Mouse (Mus musculus) adrenal gland, postnatal 14 days (tissue): ENCODE measurements at regions not wholly inside any gene's neighbourhood (a gene's known extent, or its start where the extent isn't known, plus 50 kb on each side); places are given as distances from the start of the nearest gene placed in this dataset.

Experiments used
- DNase-seq: peaks from one replicate; pipeline ENCODE4 v3.0.0; 2021; ENCODE audit warnings: mixed read lengths

GRCm38 (mm10) chr2:101370991-101371736, 253.4 kb upstream of the Rag2 start:
- DNase-seq = no peak

- no peak for DNase-seq
Observed at GRCm38 (mm10) chr2:101371834-101372493, 252.6 kb upstream of the Rag2 start.

GRCm38 (mm10) chr2:101380595-101380994, 243.9 kb upstream of the Rag2 start:
- DNase-seq = no peak

- DNase-seq = no peak
Observed at GRCm38 (mm10) chr2:101415002-101415401, 209.5 kb upstream of the Rag2 start.

GRCm38 (mm10) chr2:101416702-101417101, 207.8 kb upstream of the Rag2 start:
- no peak for DNase-seq

DNA sequence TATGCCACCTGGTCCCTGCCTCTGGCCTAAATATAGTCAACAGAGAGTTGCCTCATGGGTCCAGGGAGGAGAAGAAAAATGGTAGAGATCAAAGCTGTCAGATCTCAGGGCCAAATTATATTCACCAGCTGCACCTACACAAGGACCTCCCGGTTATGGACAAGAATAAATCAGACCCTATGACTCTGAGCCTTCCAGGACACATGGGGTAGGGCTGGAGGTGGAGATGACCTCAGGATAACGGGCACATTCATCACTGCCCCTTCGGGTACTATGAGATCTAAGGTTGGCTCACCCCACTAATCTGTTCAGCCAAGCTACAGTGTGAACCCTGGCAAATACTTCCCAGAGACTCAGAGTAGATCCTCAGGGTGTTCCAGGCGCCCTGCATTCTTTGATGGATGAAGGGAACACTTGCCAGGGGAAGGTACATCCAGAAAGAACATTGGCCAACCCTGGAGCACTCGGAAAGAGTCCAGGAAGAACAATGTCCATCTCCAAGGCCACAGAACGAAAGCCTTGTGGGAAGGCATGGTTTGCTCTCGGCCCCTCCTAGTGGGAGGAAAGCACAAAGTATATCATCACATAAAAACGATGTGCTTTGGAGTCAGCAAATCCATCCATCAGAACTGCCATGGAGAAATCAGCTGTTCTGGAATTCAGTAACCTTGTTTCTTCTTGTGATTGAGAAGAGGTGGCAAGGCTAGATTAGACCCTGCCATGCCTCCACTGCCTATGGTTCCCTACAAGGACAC, 191.2 kb upstream of the Rag2 start:
- peak; percentile 61 for DNase-seq

- DNase-seq = no peak
Observed at GRCm38 (mm10) chr2:101440231-101440630, 184.3 kb upstream of the Rag2 start.

DNA sequence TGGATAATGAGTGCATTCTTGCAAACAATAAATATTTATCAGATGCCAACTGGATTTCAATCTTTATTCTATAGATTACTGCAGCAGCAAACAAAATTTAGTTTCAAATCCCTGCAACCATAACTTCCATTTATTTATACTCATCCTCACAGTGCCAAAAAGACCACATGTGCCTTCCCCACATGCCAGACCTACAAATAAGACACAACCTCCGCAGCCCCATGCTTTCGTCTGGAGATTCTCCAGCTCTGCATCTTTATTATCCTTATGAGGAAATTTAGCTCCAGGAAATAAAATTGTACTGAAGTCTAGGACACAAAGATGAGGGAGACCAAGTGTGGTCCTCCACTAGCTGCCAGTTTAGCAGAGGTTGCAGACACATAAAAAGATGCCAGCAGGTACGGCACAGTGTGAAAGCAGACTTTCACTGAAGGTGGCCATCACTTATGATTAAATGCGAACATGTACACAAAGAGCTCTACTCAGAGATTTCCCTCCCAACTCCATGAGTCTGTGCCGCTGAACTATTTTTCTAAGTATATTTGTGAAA, 183.4 kb upstream of the Rag2 start:
- DNase-seq = no peak

DNA sequence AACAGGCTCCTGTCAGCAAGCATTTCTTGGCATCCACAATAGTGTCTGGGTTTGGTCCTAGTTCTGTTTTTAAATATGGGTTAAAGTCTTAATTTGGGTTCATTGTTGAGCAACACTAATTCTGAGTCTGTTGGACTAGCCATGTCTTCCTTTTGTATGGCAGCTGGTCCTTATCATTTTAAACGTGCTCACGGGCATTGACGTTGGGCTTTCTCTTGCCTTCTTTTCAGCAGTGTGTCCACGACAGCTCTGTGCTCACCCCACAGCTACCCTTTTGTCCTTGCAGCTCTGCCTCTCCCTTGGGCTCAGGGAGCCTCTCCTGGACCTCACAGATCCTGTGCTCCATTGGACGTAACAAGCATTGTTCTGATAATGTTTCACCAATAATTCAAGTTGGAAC, 168.9 kb upstream of the Rag2 start:
- DNase-seq = no peak

GRCm38 (mm10) chr2:101458959-101459358, 165.6 kb upstream of the Rag2 start:
- DNase-seq = no peak

DNA sequence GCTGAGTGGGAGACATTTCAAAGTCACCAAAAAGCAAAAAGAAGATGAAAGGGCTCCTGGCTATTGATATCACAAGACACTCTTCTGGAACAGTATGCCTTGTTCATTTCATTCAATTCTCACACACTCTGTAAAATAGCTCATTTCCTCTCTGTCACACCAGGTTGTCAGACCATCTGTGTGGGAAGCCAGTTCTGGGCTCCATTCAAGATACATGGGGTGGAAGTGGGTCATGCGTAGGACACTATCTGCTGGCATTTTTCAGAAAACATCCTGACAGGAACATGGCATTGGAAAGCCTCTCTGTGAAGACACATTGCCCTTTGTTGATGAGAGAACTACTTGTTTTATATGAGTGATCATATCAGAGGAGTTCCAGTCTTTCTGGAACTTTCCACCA, 162.1 kb upstream of the Rag2 start:
- no peak for DNase-seq

- no peak for DNase-seq
Observed at GRCm38 (mm10) chr2:101464291-101465140, 160.0 kb upstream of the Rag2 start.

- peak; percentile 18 for DNase-seq
Observed at GRCm38 (mm10) chr2:101470569-101471100, 153.9 kb upstream of the Rag2 start.

DNA sequence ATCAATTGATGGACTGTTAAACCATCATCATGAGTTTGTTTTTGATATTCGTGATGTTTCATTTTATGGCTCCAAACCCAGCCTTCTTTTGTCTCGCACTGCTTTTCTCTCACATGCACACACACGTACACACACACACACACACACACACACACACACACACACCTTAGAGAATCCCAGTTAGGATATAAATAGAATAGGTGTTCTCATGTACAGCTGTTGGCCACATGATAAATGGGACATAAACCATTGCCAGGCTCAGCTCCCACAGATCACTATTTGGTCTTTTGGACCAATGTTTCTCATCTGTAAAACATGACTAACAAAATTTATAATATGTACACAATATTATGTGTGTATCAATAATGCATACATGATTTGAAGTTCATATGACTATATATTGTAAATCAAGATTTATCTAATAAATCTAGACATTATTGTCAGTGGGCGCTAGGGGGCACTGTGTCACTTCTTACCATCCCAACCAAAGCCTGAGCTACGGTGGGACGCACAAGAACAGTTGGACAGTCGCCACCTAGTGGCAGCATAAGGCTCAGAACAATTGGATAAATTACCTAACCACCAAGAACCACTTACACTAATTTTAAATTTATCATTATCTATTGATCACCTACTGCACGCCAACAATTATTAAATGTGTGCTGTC, 151.9 kb upstream of the Rag2 start:
- DNase-seq = peak; percentile 91

DNA sequence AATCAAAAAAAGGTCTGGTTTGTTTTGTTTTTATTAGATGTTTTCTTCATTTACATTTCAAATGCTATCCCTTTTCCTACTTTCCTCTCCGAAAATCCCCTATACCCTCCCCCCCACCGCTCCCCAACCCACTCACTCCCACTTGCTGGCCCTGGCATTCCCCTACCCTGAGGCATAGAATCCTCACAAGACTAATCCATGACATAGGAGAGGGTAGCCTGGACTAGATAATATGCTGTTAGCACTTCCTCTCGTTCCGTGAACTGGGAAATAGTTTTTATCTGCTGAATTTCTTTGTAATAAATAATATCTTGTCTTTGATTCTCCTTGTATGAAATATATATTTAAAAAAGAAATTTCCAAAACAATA, 151.4 kb upstream of the Rag2 start:
- DNase-seq = no peak

- DNase-seq = no peak
Observed at GRCm38 (mm10) chr2:101476862-101477261, 147.7 kb upstream of the Rag2 start.

DNA sequence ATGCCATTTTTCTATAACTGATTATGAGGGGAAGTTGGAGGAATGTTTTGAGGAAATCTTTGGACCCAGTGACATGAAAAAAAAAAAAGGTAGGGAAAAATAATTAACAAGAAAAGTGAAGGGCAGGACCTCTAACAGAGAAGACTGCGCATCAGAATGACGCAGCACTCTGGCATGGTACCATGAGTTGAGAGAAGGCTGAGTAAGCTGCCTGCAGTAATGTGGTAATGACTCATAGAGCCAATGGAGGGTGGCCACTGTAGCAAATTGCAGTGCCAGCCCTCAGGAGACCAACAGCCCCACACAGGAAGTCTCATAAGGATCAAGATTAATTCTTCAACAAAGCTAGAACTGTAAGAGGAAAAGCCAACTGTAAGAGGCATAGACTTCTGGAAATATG, 134.3 kb upstream of the Rag2 start:
- peak; percentile 17 for DNase-seq

GRCm38 (mm10) chr2:101491762-101492161, 132.8 kb upstream of the Rag2 start:
- no peak for DNase-seq

DNA sequence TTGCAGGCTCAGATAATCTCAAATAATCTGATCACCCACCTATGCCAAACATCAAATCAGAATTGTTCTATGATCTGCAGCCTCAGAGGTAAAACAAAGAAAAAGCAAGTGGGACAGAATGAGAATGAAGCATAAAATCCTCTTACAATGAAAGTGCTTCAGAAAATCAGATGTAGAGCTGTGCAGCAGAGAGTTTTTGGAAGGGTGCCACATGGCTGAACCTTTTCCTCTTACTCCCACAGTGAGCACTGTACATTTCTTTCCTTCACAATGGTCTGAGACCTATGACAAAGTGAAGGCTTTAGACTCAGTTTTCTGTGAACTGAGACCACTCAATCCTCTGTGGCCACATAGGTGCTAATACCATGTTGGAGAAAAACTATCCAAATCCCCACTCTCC, 116.4 kb upstream of the Rag2 start:
- DNase-seq = no peak
